Mouse (Mus musculus): ENCODE data around the gene Camk2d. TPM values are rescaled to one million over a fixed set of nuclear protein-coding genes. Genes with fewer than 3 reads are reported as not detected.

Gene Camk2d
- total RNA-seq, 2 experiments from 2014 or later, result 37.0 to 37.2 TPM

- DNase-seq (ENCODE audit: extremely low spot score in 1 of 2, low spot score in 1 of 2), result no peak
Measured at GRCm38 (mm10) chr3:126643071-126644010, 47.2 kb downstream of the Camk2d start.

DNA sequence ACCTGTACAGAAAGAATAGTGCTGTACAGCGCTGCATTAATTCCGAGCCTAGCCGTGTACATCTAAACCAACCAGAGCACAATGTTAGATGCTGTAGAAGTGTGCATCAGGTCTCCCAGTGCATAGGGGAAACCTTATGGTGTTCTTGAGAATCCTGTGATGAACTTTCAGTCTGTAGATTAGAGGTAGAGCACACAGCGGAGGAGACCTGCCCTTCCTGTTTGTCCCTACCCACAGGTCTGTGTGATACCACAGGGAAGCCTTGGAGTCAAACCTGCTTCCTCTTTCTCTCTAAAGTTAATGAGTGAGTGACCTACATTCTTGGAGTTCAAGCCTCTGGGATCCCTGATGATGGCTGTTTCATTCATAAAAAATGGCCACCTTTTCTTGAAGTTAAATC, 54.2 kb downstream of the Camk2d start:
- DNase-seq (ENCODE audit: extremely low spot score in 1 of 2, low spot score in 1 of 2), result no peak

DNA sequence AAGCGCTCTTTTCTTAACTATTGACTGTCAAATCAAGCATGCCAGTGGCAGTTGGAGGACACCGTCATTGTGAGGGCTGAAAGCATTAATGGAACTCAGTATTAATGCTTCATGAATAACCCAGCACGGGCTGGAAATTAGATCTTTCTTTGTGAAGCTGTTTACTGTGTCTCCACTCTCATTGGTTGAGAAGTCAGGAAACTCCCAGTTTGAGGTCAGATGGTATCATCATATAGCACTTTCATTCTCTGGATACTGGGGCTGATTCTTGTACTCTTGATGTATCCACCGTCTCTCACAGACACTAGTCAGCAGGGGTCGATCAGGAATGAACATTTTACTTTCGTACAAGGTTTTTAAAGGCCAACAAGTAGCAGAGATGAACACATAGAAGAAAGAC, 54.6 kb downstream of the Camk2d start:
- no peak for DNase-seq (ENCODE audit: extremely low spot score in 1 of 2, low spot score in 1 of 2)

GRCm38 (mm10) chr3:126652361-126652760, 56.3 kb downstream of the Camk2d start:
- no peak for DNase-seq (ENCODE audit: extremely low spot score in 1 of 2, low spot score in 1 of 2)

DNA sequence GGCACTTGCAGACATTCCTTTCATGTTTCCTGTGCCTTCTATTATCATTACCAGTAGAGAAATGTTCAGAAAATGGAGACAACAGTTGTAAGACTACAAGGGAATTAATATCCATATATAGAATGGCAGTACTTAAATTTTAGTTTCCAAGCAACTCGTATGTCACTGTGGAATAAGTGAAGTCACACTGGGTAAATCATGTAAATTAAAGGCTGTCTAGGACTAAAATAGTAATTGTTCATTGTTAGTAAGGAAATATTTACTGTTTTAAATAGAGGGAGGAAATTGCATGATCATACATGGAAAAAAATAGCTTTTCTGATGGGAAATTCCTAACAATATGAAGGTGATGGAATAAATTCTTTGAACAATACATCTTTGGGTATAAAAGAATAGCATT, 57.0 kb downstream of the Camk2d start:
- DNase-seq (ENCODE audit: extremely low spot score in 1 of 2, low spot score in 1 of 2), result no peak

DNA sequence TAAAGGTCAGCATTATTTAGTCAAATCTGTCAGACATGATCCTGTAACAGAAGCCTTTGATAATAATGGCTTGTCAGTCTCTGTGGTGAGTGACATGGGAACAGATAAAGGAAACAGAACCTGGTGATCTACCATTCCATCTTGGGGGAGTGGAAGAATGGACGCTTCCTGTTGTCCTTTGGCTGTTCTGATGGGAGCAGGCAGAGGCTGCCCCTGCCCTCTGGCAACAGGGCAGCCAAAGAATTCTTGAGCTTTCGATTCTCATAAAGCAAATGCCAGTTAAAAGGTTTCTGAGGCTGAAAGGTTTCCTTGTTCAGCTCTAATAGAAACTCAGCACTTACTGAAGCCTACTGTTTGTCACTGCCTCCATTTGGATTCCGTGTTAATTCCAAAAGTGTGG, 60.1 kb downstream of the Camk2d start:
- DNase-seq (ENCODE audit: extremely low spot score in 1 of 2, low spot score in 1 of 2), result no peak

- DNase-seq (ENCODE audit: extremely low spot score in 1 of 2, low spot score in 1 of 2), result no peak
Measured at GRCm38 (mm10) chr3:126657895-126658294, 61.8 kb downstream of the Camk2d start.

DNA sequence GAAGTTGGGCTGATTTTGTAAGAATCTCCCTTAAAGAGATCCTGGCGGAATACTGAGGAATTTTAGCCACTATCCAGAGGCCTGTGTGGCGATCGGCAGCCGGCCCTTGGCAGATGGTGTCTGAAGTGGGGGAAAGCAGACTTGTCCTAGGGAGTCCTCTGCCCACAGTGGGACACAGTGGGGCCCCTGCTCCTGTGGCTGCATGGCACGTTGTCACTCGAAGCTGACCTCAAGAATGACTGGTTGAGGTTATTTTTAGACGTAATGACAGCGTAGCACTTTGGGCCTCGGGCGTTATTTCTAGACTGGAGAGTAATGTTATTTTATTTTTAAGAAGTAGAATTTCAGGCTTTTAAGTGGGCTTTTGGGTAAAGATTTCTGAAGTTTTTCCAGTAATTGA, 62.7 kb downstream of the Camk2d start:
- DNase-seq (ENCODE audit: extremely low spot score in 1 of 2, low spot score in 1 of 2), result no peak

DNA sequence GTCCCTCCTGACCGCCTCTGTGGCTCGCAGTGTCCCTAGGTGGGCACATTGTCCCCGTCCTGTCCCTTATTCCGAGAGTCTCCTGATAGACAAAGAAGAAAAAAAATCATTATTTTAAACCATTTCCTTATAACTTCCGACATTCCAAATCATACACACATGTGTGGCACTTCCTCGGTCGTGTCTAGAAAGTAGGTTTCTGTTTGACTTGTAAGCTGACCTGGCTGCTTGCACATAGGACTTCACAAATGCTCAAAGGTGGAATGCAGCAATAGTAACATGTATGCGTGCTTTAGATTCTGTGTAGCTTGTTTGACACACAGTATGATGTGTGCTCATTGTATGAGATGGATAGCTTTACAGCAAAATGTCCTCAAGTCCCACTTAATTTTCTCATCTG, 63.1 kb downstream of the Camk2d start:
- no peak for DNase-seq (ENCODE audit: extremely low spot score in 1 of 2, low spot score in 1 of 2)

GRCm38 (mm10) chr3:126659832-126660564, 63.9 kb downstream of the Camk2d start:
- no peak for DNase-seq (ENCODE audit: extremely low spot score in 1 of 2, low spot score in 1 of 2)

DNA sequence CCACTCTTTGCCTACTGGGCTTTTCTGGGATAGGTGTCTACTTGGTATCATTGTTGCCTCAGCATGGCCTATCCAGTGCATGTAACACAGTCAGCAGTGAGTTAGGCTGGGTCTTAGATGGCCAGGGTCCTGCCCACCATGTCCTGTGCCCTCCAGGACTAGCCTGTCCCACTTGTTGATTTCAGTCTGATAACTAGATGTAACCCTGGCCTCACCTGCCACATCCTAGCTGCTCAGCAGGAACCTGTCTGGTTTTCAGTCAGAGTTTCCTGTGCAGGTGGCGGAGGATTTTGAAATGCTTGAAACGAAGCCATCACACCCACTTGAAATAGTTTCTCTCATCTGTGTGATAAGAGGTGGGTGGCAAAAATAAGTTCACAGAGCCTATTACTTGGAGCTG, 64.5 kb downstream of the Camk2d start:
- no peak for DNase-seq (ENCODE audit: extremely low spot score in 1 of 2, low spot score in 1 of 2)

DNA sequence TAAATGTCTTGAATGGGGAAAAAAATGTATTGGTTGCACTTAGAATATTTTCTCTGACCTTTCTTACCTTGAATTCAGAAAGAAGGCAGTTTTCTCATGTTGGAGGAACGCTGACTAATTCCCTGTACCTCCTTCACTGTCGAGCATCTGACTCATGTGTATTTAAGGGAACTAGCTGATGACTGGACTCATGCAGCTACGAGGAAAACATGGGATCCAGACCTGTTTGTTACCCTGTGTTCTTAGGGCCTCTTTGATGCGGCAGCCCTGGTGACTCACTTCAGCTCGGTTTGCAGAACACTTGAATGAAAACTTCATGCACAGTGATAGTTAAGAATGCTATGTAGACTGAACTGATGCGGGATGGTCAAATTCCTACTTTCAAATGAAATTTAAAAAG, 64.9 kb downstream of the Camk2d start:
- DNase-seq (ENCODE audit: extremely low spot score in 1 of 2, low spot score in 1 of 2), result no peak

DNA sequence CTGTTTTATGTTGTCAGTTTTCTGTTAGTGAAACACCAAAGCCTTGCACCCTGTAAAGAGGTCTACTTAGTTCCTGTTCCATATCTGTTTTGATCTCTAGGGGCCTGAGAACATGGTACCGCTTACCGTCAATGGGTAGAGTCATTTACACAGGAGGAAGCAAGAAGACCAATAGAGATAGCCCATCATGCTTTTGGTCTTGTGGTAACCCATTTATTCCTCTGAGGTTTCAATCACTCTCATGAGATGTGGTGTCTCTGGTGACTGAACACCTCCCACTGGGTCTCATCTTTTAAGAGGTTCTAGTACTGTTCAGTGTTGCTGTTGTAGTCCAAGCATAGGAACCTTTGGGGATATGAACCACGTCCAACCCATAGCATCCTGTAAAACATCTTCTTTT, 65.8 kb downstream of the Camk2d start:
- no peak for DNase-seq (ENCODE audit: extremely low spot score in 1 of 2, low spot score in 1 of 2)

DNA sequence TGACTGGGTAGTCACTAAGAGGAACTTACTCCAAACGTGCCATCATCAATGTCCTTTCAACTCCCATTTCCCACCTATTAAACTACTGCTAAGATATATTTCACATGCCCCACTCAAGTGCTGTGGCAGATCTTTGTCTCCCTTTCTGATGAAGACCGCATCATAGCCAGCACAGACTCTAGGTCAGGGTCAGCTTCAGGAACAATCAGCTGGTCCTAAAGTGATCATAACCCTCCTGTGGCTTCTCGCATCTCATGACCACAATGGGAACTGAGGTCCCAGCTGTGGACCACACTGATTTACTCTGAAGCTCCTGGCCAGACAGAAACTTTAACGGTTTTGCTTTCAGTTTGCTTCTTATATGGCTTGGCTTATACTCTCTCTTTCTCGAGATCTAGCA, 67.3 kb downstream of the Camk2d start:
- DNase-seq (ENCODE audit: extremely low spot score in 1 of 2, low spot score in 1 of 2), result no peak

GRCm38 (mm10) chr3:126665866-126666265, 69.8 kb downstream of the Camk2d start:
- DNase-seq (ENCODE audit: extremely low spot score in 1 of 2, low spot score in 1 of 2), result no peak

- no peak for DNase-seq (ENCODE audit: extremely low spot score in 1 of 2, low spot score in 1 of 2)
Measured at GRCm38 (mm10) chr3:126667019-126667418, 70.9 kb downstream of the Camk2d start.

GRCm38 (mm10) chr3:126667451-126667850, 71.3 kb downstream of the Camk2d start:
- DNase-seq (ENCODE audit: extremely low spot score in 1 of 2, low spot score in 1 of 2), result peak in 1 of 2 experiments; percentile 20

DNA sequence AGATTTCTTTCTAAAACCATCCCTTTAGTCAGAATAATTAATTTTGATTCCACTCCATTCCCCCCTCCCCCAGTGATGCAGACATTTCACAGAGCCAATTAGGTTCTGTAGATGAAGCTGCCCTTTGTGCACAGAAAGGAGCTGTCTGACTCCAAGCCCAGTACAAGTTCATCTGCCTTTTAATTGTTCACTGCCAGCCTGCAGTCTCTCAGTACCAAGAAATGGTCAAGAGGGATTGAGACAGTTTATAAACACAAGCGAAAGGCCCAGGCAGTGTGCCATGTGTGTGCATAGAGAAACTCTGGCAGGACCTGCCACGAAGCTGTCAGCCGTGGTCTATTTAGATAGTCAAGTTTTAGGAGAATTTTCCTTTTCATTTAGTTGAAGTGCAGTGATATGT, 72.0 kb downstream of the Camk2d start:
- DNase-seq (ENCODE audit: extremely low spot score in 1 of 2, low spot score in 1 of 2), result no peak

GRCm38 (mm10) chr3:126668692-126669091, 72.6 kb downstream of the Camk2d start:
- DNase-seq (ENCODE audit: extremely low spot score in 1 of 2, low spot score in 1 of 2), result no peak

DNA sequence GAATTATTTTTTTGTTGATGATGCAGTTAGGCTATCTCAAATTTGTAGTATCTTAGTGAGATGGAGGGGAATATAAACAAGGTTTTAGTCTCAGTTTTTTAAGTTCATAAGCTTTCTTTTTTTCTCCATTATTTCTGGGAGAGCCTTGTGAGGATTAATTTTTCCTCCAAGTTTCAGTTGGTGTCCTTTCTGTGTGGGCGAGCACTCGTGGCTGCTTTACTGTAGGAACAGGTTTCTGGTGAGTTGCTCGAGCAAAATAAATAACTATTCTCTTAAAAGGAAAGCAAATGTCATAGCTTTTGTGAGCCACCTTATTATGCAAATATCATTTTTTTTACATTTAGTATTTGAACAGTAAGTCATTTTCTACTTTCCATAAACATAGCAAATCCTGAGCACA, 74.3 kb downstream of the Camk2d start:
- DNase-seq (ENCODE audit: extremely low spot score in 1 of 2, low spot score in 1 of 2), result no peak

DNA sequence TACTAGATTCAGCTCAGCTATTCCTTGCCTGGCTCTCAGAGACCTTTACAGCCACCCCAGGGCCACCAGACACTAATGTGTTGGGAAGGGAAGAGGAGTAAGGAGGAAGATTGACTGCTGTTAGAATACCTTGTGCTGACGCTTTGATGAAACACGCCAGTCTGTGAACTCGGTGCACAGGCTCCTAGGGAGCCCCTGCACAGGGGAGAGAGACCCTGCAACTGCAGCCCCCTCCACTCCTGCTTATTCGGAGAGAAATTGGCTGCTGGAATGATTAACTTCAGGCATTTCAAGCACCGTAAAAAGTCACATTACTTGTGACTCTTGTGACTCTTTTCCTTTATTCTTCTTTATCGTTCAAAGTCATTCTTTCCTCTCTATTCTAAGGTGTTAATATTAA, 75.2 kb downstream of the Camk2d start:
- DNase-seq (ENCODE audit: extremely low spot score in 1 of 2, low spot score in 1 of 2), result no peak

DNA sequence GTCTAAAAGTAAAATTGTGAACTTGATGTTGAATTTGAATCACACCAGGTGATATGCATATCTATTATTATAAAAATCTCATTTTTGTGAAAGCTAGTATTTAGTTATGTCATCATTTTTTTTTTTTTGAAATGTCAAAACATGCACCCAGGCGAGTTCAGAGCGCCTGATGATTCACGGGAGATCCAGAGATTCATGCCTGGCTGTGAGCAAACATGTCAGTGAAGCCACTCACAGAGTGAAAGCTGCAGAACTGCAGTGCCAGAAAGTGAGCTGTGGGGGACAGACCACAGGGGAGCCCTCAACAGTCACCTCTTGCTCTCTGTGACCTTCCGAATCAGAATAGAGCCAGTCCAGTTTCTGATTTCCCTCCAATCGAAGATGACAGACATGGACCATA, 84.9 kb downstream of the Camk2d start:
- DNase-seq (ENCODE audit: extremely low spot score in 1 of 2, low spot score in 1 of 2), result no peak
